Mouse (Mus musculus): ENCODE data around the gene Slc16a6. TPM values are rescaled to one million over a fixed set of nuclear protein-coding genes. Genes with fewer than 3 reads are reported as not detected.
"Not testable (repeated sequence)": the region's sequence is repeated elsewhere in the genome, so short reads cannot be mapped to it uniquely, and the experiment has no call there.

The Slc16a6 gene
- polyA plus RNA-seq, 1 experiment from 2014 or later, result 6.4 TPM

DNA sequence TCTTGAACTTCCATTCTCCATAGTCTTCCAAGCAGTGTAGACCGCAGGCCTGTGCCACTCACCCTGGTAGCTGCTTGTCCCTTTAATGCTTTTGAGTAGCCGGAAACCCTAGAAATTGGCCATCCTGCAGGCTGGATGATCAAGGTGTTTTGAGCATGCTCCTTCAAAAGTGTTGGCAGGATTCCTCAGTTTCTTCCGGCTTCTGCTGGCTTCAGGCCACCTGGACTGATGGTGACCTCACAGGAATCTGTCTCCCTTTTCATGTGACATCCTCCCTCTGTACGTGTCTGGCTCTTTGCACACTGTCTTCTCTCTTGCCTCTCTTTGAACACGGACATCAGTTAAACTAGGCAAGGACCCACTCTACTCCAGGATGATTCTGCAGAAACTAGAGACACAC is 26.8 kb upstream of the Slc16a6 start:
- H3K4me3 ChIP-seq (ENCODE audit: low read length), result no peak overlapping the region
- peaks cover 5% of the 10 kb centered on the region; the same call in 1 of the 2 replicates for H3K4me1 ChIP-seq (ENCODE audit: control insufficient read depth, insufficient read depth, low read depth, low read length)
- H3K9ac ChIP-seq (ENCODE audit: low read depth, low read length), result no peak overlapping the region
- no peak overlapping the region for H3K27ac ChIP-seq (ENCODE audit: low read depth, low read length)
- no peaks in the 10 kb centered on the region for H3K36me3 ChIP-seq (ENCODE audit: control insufficient read depth, insufficient read depth, low read length)
- WGBS, result 86% methylated on average over 5 of the region's 5 CpGs
- no peak for ATAC-seq
- H3K27me3 ChIP-seq (replicated peaks; ENCODE audit: control insufficient read depth, insufficient read depth, low read length), result no peaks in the 10 kb centered on the region
- H3K9me3 ChIP-seq (ENCODE audit: control insufficient read depth, low read length), result no peaks in the 10 kb centered on the region
- no peak overlapping the region for H3K4me2 ChIP-seq (ENCODE audit: low read length)

DNA sequence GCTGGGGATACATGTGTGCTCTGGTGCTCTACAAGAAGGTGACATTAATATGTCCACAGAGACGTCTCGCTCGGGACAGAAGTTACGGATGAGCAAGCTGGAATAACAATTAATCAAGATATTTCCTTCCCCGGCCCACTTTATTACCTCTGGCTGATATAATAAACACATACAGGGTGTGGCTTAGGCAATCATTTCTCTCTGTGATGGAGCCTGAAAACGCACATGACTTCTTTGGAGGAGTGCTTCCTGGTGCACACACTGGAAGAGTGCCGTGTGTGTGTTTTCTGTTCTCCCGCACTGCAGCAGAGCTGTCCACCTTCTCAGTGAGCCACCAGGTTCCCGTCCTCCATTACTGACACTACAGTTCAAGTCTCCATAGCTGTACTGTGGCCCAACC is 24.6 kb upstream of the Slc16a6 start:
- Histone ChIP-seq H3K4me1 (ENCODE audit: control insufficient read depth, insufficient read depth, low read depth, low read length) (peaks cover 5% of the 10 kb centered on the region; the same call in 1 of the 2 replicates), H3K9ac (ENCODE audit: low read depth, low read length) (no peak overlapping the region), H3K27me3 (replicated peaks; ENCODE audit: control insufficient read depth, insufficient read depth, low read length) (no peaks in the 10 kb centered on the region), H3K4me2 (ENCODE audit: low read length) (no peak overlapping the region), H3K27ac (ENCODE audit: low read depth, low read length) (no peak overlapping the region; the same call in 1 of the 2 replicates), H3K4me3 (ENCODE audit: low read length) (no peak overlapping the region), H3K36me3 (ENCODE audit: control insufficient read depth, insufficient read depth, low read length) (no peaks in the 10 kb centered on the region), H3K9me3 (ENCODE audit: control insufficient read depth, low read length) (no peaks in the 10 kb centered on the region)
- WGBS, result 65% methylated on average over 9 of the region's 9 CpGs
- no peak for ATAC-seq

DNA sequence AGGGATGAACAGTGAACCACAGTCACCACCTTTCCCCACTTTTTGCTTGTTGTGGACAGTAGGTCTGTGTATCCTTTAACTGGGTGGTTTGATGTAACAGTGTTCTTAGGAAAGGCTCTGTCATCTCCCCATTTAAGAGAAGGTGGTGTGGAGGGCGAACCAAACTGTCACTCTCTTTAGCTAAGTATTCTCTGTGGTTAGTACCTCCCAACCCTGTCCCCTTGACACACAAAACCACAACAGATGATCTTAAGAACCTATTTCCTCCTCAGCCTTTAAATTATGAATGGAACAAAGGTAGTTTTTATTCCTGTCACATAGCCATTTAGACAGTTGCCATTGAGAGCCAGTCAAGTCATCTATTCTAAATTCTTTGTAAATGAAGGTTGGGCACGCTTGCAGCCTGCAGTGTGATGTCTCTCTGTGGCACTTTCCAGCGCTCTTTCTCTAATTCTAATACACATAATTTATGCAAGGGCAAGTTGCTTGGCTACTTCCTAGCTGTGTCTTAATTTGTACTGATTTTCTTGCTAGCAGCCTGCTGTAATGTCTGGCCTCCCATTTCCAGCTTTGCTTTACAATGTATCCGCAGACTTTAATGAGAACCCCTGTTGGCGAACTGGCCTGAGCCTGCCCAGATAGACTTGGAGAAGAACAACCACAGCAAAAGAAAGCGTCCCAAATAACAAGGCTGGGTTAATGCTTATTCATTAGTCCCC is 23.8 kb upstream of the Slc16a6 start:
- no peak overlapping the region for H3K4me2 ChIP-seq (ENCODE audit: low read length)
- peak overlapping the region; percentile 47 for H3K27ac ChIP-seq (ENCODE audit: low read depth, low read length)
- peaks cover 5% of the 10 kb centered on the region; the same call in 1 of the 2 replicates for H3K4me1 ChIP-seq (ENCODE audit: control insufficient read depth, insufficient read depth, low read depth, low read length)
- ATAC-seq, result peak; percentile 81
- H3K36me3 ChIP-seq (ENCODE audit: control insufficient read depth, insufficient read depth, low read length), result no peaks in the 10 kb centered on the region
- WGBS, result 33% methylated on average over 6 of the region's 6 CpGs
- no peak overlapping the region for H3K9ac ChIP-seq (ENCODE audit: low read depth, low read length)
- no peak overlapping the region for H3K4me3 ChIP-seq (ENCODE audit: low read length)
- H3K9me3 ChIP-seq (ENCODE audit: control insufficient read depth, low read length), result no peaks in the 10 kb centered on the region
- no peaks in the 10 kb centered on the region for H3K27me3 ChIP-seq (replicated peaks; ENCODE audit: control insufficient read depth, insufficient read depth, low read length)

DNA sequence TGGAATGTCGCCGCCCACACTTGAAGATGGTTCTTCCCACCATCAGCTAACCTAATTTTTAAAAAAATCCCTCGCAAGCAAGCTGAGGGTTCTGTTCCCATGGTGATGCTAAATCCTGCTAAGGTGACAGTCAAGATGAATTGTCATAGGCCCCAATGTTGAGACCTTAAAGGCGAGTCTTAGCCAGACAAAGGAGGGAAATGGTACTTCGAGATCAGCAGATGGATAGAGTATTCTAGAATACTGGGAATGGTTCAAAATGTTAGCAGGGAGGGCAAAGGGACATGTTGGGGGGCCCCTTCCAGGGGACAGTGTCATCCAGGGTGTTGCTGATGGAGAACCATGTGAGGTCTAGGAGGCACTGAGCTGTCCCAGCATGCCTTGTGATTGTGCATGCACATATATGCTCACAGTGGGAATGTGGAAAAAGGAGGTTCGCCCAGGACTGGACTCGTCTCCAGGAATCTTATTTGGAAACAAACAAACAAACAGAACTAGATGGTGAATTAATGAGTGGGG is 23.1 kb upstream of the Slc16a6 start:
- Histone ChIP-seq H3K4me2 (ENCODE audit: low read length) (no peak overlapping the region), H3K4me3 (ENCODE audit: low read length) (no peak overlapping the region), H3K36me3 (ENCODE audit: control insufficient read depth, insufficient read depth, low read length) (no peaks in the 10 kb centered on the region), H3K27me3 (replicated peaks; ENCODE audit: control insufficient read depth, insufficient read depth, low read length) (no peaks in the 10 kb centered on the region), H3K4me1 (ENCODE audit: control insufficient read depth, insufficient read depth, low read depth, low read length) (peaks cover 5% of the 10 kb centered on the region; the same call in 1 of the 2 replicates), H3K9me3 (ENCODE audit: control insufficient read depth, low read length) (no peaks in the 10 kb centered on the region), H3K9ac (ENCODE audit: low read depth, low read length) (no peak overlapping the region), H3K27ac (ENCODE audit: low read depth, low read length) (no peak overlapping the region)
- ATAC-seq, result 0 out of 2 replicates have a peak, but pooled peaks have one; percentile 18
- 77% methylated on average over 7 of the region's 7 CpGs for WGBS

DNA sequence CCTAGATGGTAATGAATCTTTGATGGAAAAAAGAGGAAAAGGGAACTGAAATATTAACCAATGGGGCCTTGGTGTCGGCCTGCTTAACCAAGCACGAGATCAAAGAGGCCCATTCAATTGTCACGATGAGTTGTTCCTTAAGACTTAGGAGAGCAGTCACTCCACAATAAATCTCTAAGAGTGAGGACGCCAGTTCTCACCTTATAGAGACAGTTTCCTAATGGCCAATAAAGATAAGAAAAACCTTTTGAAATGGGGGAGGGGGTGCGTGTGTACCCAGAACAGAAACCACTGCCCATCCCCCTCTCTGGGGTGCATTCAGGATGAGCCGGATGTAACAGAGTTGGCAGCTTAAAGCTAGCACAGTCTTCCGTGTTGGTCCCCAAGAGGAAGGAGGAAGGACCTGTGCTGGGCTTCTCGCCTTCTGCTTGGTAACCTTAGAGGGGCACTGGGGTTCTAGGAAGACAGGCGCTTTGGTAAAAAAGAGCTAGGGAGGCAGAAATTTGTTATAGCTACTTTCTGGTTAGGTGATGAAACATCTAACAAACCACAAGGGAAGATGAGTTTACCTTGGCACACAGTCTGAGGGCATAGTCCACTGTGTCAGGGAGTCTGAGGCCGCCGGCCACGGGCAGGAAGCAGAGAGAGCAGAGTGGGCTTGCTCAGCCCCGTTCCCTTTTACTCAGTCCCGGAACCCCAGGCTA is 22.5 kb upstream of the Slc16a6 start:
- Histone ChIP-seq H3K4me3 (ENCODE audit: low read length) (no peak overlapping the region), H3K4me1 (ENCODE audit: control insufficient read depth, insufficient read depth, low read depth, low read length) (peaks cover 5% of the 10 kb centered on the region; the same call in 1 of the 2 replicates)
- 56% methylated on average over 14 of the region's 14 CpGs for WGBS

DNA sequence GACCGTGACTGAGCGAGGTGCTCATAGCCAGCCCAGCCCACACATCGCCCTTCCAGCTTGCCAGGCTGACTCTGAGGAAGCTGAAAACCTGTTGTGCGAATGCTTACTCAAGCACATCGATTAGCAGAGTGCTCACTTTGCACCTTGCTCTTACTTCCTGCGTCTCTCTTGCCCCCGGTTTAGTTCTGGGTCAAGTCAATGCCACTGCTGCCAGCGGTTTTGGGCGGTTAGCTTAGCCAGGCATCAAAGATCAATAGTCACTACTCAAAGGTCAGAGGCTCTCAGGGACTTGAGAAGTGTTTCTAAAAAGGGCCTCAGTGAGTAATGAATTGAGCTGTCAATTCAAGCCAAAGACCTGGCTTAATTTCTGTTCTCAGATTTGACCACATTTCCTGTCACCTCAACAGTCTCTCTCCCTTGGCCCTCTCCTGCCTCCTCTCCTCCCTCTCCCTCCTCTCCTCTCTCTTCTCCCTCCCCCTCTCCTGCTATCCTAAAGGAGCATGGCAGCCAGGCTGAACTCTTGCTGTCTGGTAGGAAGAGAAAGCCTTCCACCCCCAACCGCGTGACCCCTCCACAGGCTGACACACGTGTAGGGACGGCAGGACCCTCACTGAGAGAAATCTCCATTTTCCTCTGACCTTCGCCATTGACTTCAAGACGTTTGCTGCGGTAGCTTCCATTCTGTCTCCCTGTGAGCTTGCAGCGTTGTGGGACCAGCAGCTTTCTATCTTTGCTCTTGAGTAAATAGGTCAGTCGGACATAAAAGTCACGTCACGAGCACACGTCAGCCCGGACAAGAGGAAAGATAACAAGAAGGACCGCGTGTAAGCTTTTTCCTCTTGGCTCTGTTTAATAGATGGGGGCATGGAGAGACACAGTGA is 21.7 kb upstream of the Slc16a6 start:
- no peaks in the 10 kb centered on the region for H3K36me3 ChIP-seq (ENCODE audit: control insufficient read depth, insufficient read depth, low read length)
- H3K4me3 ChIP-seq (ENCODE audit: low read length), result no peak overlapping the region
- no peaks in the 10 kb centered on the region for H3K27me3 ChIP-seq (replicated peaks; ENCODE audit: control insufficient read depth, insufficient read depth, low read length)
- no peaks in the 10 kb centered on the region for H3K9me3 ChIP-seq (ENCODE audit: control insufficient read depth, low read length)
- no peak overlapping the region for H3K9ac ChIP-seq (ENCODE audit: low read depth, low read length)
- 53% methylated on average over 24 of the region's 24 CpGs for WGBS
- H3K27ac ChIP-seq (ENCODE audit: low read depth, low read length), result no peak overlapping the region
- peaks cover 5% of the 10 kb centered on the region; the same call in 1 of the 2 replicates for H3K4me1 ChIP-seq (ENCODE audit: control insufficient read depth, insufficient read depth, low read depth, low read length)
- no peak for ATAC-seq
- H3K4me2 ChIP-seq (ENCODE audit: low read length), result no peak overlapping the region

More for the DNA sequence above, 22.5 kb upstream of the Slc16a6 start:
- Histone ChIP-seq H3K9me3 (ENCODE audit: control insufficient read depth, low read length) (no peaks in the 10 kb centered on the region), H3K27me3 (replicated peaks; ENCODE audit: control insufficient read depth, insufficient read depth, low read length) (no peaks in the 10 kb centered on the region), H3K4me2 (ENCODE audit: low read length) (no peak overlapping the region), H3K9ac (ENCODE audit: low read depth, low read length) (no peak overlapping the region), H3K36me3 (ENCODE audit: control insufficient read depth, insufficient read depth, low read length) (no peaks in the 10 kb centered on the region), H3K27ac (ENCODE audit: low read depth, low read length) (no peak overlapping the region)
- no peak for ATAC-seq

DNA sequence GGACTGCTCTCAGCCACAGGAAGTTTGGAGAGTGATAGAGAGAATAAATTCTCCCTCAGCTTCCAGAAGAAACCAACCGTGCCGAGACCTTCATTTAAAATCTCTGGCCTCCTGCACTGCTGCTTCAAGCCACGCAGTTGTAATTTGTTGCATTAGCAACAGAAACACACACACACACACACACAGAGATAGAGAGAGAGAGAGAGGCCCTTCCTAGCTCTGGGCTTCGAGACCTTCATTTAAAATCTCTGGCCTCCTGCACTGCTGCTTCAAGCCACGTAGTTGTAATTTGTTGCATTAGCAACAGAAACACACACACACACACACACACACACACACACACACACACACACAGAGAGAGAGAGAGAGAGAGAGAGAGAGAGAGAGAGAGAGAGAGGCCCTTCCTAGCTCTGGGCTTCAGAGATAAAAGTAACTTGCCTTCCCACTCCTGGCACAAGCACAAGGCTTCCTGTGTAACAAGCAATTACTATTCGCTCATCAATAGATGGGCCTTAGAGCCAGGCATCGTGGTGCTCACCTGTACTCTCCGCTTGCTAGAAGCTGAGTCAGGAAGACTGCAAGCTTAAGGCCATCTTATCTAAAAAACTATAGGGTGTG is 19.6 kb upstream of the Slc16a6 start:
- not testable (repeated sequence) for H3K27me3 ChIP-seq (replicated peaks; ENCODE audit: control insufficient read depth, insufficient read depth, low read length); H3K4me1 ChIP-seq (ENCODE audit: control insufficient read depth, insufficient read depth, low read depth, low read length); ATAC-seq; H3K36me3 ChIP-seq (ENCODE audit: control insufficient read depth, insufficient read depth, low read length); H3K4me3 ChIP-seq (ENCODE audit: low read length); H3K9ac ChIP-seq (ENCODE audit: low read depth, low read length); H3K9me3 ChIP-seq (ENCODE audit: control insufficient read depth, low read length); H3K27ac ChIP-seq (ENCODE audit: low read depth, low read length); H3K4me2 ChIP-seq (ENCODE audit: low read length)
- 71% methylated on average over 8 of the region's 8 CpGs for WGBS

DNA sequence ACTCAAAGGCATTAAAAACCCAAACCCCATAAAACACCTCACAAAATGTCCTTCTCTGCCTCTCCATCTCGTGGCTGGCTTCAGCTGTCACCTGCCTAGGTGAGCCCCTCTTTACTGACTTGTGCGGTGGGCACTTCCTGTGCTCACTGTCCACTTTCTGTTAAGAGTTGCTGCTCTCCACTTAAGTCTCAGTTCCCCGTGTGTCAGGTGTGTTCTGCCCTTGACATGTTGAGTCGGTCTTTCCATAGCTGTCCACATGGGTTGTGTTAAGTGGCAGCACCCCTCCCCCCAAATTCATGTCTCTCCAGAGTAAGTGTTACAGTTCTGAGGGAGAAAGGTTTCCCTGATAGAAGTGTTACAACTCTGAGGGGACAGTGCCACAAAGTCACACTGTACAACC is 18.4 kb upstream of the Slc16a6 start:
- H3K4me2 ChIP-seq (ENCODE audit: low read length), result no peak overlapping the region
- no peak overlapping the region for H3K4me3 ChIP-seq (ENCODE audit: low read length)
- H3K9ac ChIP-seq (ENCODE audit: low read depth, low read length), result no peak overlapping the region
- H3K9me3 ChIP-seq (ENCODE audit: control insufficient read depth, low read length), result no peaks in the 10 kb centered on the region
- 88% methylated on average over 4 of the region's 4 CpGs for whole genome bisulfite sequencing
- no peaks in the 10 kb centered on the region for H3K27me3 ChIP-seq (replicated peaks; ENCODE audit: control insufficient read depth, insufficient read depth, low read length)
- no peaks in the 10 kb centered on the region for H3K36me3 ChIP-seq (ENCODE audit: control insufficient read depth, insufficient read depth, low read length)
- no peak overlapping the region for H3K27ac ChIP-seq (ENCODE audit: low read depth, low read length)
- H3K4me1 ChIP-seq (ENCODE audit: control insufficient read depth, insufficient read depth, low read depth, low read length), result 0 out of 2 replicates have a peak, but pooled peaks cover under 1% of the 10 kb centered on the region
- ATAC-seq, result no peak
